Mouse (Mus musculus) thymus, adult 18-20 months (tissue): ENCODE measurements at regions not wholly inside any gene's neighbourhood (a gene's known extent, or its start where the extent isn't known, plus 50 kb on each side); places are given as distances from the start of the nearest gene placed in this dataset.

ENCODE experiments used
- DNase-seq, 2 experiments: peaks; one replicate each; pipeline ENCODE4 v3.0.0; 2022; ENCODE audit warnings: mixed read lengths in 2 of 2

DNA sequence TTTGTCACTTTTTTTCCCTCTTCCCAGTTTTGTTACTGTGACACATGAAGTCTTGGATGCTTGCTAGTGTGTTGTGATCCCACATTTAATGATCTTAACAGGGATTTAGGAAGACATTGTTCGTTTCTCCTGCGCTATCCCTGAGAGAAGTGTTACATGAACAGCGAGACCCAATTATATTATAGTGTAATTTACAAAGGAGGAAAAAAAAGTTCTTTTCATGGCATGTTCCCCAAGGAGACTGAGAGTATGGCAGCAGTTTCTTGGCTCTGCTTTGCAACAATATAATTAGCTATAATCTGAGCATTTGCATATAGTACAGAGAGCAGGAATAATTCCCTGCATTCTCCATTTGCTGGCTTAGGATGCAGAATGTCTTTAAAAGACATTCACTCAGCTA lies 168.6 kb downstream of the Insc start:
- DNase-seq: no peak

DNA sequence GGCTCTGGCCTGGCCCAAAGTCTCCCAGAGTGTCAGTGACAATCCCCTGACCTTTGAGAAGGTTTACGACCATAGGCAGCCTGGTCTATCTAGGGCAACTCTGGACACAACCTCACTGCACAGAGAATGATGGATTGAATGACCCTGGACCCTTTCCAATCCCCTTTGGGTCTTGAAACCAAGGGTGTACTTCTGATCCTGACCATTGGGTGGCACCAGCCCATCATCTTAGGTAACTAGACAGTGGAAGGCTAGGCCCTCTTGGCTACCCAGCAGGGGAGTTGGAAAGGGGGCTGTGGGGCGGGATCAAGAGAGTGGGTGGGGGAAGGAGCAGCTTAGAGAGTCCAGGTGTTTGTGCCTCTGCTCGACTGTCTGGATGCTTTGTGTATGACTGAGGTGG lies 178.7 kb downstream of the Insc start:
- peak; percentile 22 to 31 for DNase-seq

DNA sequence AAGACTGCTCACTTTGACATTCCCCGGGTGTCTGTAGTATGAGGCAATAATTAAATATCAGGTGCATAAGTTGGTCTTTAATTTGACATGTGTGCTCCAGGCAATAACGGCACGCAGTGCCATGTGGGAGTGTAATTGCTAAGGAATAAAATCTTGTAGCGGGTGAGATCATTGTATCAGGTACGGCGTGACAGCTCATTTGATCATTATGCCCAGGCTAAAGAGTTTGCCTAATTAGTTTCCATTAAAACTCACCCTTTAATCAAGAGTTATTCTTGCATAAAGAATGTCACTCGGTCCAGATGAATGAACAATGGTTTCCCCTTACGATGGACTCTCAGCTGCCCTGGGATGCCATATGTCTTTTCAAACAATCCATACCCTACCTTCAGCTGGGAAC lies 190.4 kb downstream of the Insc start:
- no peak for DNase-seq

DNA sequence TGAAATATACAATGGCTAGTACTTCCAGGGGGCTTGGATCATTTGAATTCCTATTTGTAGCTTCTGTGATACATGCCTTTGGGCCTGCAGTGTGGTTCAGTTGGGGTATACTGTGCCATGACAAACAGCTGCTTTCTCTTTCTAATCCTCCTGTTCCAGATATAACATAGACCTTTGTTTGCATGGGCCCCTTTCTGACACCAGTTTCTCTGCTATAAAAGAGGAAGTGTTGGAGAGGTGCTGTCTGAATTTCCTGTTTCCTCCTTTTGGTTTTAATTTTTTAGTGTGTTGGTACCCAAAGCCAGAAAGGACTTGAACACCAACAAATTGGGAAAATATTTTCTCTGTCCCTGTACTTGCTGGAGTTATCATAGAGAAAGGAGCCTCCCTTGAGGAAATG lies 207.3 kb downstream of the Insc start:
- DNase-seq: no peak

DNA sequence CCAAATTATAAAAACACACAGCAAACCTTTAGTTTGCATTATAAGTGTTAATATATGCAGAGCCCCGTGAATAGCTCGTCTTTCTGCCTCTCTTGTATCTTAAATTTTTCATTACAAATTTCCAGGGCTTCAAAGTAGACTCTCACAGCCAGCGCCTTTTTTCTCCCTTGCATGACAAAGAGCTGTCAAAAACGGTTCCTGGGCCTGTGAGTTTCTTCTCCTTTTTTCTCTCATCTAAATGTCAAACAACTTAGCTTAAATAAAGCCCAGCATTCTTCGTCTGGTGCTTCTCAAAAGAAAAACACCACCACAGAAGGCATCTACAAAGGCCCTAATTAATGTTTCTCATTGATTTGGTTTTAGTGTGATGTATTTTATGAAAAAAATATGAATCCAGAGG lies 219.7 kb downstream of the Insc start:
- no peak for DNase-seq

DNA sequence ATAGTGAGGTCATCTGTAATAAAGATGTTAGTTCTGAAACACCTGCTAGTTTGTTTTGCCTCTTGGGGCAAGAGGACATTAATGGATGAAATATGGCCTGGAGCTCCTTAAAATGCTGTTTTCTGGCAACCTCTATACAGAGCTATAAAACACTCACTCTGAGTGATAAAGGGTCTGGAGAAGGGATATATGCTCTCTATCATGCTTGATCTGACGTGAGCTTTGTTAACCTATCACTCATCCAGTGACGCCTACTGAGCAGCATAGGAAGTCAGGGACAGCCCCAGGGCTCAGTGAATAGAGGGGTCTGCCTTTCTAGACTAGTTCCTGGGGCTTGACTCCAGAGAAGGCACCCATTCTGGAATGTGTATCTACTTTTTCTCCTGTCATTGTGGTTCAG lies 222.4 kb downstream of the Insc start:
- no peak for DNase-seq

DNA sequence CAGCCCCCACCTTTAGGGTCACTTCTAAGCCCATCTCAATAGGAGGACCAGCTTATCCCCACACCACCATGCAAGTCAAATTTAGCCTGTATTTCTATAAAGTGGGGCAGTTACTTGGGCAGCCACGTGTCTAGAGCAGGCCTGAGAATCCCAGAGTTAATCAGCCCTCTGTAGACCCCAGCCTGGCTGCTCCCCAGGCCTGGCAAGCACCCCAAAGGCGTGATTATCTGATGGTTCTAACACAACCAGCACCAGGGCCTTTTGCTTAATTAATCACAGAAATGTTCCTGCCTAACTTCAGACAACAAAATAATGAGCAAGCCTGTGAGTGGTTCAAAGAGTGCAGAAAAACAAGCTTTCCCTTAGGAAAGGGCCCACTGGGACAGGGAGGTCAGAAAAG lies 243.0 kb downstream of the Insc start:
- DNase-seq: no peak

DNA sequence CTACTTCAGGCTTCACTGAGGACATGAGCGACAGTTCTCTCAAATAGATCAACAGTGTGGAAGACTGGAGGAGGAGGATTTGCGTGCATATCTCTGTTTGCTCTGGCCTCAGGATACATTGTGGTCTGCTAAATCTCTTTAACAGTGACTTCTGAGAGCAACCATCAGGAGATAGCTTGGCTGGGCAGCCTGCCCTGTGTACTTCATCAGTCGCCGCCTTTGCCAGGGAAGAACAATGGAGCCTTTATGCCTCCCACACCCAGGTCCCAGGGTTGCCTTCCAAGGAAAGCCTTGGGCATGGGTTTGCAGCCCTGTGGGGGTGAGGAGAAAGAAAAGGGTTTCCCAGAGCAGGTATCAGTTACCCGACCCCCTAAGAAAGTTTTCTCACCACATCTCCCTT lies 247.8 kb downstream of the Insc start:
- DNase-seq: no peak

DNA sequence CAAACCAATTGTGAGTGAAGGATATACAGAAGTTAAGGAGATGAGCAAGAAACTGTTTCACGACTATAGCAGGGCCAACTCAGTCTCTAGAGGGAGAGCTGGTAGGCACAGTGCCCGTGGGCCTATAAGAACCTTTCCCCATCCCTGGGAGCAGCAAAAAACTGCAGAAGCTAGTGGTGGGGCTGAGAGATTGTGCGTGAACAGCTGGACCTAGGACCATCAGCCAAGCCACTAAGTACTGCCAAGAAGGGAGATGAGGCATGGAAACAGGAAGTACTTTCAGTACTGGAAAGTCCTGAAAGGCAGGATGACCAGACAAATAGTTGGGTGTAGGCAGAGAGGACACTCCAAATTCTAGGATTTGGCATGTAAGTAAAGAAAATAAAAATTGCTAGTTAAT lies 248.9 kb downstream of the Insc start:
- DNase-seq: no peak

DNA sequence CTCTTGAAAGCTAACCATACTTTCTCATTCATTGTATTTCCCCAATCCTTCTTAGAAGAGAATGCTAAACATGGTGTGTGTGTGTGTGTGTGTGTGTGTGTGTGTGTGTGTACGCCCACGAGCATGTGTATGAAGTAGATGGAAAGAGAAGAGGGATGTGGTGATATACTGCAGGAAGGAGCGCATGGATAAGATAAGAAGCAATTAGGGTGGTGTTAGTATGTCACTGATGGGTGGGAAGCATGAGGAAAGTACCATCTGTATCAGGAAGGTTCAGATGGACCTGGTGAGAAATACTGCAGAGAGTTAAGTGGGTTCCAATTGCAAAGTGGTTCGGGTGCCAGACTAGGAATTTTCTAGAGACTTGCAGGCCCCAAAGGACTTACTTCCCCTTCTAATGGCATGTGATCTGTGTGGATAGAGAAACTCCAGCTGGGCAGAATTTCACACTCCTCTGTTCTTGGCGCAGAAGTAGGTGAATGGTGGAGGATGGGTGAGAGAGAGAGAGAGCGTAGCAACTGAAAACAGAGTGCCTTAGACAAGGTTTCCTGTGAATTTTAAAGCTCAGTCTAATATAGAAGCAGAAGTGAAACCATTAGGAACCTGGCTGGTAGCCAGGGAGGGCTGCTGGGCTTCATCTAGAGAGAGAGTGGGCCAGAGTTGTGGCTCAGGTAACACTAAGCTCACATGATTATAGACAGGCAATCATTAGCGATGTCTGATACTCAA lies 257.5 kb downstream of the Insc start:
- DNase-seq: no peak

DNA sequence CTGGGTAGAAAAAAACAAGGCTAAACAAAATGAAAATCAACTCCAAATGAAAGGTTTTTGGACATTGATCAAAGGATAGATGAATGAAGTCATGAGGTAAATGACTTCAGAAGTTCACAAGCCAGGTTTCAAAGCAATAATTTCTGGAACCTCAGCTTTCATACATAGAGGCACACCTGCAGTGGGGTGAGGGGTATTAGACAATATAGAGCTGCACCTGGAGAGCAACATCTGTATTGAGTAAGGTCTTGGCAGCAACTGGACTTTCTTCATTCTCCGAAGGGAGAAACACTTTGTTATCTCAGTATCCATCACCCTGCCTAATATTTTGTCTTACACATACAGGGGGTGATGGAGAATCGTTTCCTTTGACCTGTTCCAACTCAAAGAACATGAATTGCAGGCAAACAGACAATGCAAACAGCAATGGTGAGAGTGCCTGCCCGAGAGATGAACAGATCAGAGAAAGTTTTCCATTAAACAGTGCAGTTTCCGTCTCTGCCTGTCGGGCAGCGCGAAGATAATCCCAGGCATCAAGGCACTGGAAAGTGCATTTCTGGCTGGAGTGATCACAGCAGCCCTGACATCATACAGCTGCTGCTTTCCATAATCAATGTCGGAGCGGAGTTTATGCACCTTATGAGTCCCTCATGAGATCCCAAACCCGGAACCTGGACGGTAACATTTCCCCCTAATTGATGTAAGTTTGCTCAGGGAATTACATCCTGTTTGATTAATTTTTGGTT lies 270.9 kb downstream of the Insc start:
- DNase-seq: no peak

DNA sequence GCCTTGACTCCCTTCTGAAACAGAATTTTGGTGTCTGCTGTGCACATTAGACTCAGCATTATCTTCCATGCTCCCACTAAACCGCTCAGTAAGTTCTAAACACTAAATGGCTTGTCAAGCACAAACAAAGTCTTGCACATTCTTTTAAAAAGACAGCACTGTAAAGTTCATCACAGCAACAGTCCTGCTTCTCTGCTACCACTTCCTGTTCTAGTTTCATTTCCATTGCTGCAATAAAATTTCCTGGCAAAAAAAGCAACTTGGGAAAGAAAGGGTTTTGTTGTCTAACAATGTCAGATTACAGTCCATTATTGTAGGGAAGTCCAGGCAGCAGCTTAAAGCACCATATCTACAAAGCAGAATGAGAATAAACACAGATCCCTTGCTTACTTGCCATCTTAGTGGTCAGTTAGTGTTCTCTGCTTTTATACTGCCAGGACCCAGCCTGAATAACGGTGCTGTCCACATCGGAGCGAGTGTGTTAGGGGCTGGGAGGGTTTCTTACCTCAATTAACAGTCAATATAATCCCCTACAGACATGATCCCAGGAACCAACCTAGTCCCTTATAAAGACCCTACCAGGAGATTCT lies 276.0 kb downstream of the Insc start:
- no peak for DNase-seq

DNA sequence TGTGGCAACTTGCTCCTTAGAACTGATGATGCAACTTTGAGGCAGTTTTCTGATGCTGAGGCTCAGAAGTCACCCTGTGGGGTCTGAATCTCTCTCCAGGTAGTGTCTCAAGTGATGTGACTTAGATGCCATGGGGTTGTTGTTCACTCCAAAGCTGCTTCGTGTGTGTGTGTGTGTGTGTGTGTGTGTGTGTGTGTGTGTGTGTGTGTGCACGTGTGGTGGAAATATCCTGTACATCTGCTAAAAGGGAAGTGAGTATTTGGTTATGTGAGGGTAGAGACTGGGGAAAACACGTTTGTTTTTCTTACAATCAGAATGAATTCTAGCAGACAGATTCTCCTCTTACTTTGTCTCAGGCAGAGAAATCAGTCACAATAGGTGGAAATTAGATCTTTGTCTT lies 276.5 kb downstream of the Insc start:
- DNase-seq: no peak

DNA sequence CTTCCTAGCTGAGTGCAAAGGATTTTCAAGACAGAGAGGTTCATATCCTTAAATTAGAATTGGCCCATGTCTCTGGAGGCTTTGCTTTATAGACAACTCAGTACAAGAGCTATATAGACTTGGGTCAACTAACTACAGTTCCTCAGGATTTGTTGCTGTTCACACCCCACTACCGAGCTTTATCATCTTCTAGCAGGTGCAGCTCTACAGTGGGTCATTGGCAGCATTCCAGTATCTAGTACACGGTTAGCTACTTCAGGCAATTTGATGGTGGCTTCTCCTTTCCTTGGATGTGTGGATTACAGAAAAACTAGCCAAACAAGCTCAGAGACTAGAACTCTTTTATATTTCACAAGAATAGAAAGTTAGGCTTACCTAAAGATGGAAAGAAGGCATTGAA lies 282.3 kb downstream of the Insc start:
- no peak for DNase-seq

DNA sequence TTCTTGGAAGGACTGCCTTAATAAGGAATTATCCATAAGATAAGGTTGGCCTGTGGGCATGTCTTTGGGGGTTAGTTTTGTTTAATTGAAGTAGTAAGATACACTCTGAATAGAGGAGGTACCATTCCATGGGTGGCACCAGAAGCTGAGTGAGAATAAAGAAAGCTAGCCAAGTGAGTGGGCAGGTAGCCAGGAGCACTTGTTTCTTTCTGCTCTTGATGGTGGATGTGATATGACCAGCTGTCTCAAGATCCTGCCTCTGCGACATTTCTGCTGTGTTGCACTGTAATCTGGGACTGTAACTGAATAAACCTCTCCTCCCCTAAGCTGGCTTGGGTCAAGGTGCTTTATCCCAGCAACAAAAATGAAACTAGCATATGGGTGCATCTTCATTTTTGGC lies 284.2 kb downstream of the Insc start:
- DNase-seq: no peak

DNA sequence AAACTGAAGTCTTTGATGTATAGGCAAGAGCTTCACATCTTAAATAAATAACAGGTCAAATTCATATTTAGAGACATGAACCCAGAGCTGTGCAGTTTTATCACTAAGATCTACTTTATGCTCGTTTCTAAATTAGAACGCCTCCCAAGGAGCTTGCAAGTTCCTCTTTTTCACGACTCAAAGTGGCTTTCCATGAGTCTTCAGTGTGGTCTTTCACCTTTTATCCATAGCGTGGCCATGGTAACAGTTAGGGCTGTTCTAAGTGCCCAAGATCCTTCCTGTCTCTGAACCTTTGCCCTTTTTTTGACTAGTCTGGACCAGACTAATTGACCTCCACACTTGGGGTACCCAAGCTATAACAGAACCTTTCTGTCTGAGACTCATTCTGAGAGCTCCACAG lies 290.5 kb downstream of the Insc start:
- DNase-seq: no peak

DNA sequence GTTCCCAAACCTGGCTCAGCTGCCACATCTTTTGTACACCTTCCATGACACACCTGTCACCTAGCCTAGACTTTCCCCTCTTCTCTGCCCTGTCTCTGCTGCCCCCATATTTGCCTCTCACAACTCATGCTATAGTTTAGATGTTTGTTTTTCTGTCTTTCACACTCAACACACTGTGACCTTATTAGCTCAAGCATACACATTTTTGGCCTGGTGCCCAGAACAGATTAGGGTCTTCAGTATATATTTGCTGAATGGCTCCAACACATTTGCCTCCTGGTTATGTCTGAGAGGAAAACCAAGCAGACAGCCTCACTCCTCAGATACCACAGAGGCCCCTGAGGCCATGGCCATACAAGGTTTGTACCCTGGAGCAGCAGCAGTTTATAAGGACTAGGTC lies 312.0 kb downstream of the Insc start:
- DNase-seq: no peak

DNA sequence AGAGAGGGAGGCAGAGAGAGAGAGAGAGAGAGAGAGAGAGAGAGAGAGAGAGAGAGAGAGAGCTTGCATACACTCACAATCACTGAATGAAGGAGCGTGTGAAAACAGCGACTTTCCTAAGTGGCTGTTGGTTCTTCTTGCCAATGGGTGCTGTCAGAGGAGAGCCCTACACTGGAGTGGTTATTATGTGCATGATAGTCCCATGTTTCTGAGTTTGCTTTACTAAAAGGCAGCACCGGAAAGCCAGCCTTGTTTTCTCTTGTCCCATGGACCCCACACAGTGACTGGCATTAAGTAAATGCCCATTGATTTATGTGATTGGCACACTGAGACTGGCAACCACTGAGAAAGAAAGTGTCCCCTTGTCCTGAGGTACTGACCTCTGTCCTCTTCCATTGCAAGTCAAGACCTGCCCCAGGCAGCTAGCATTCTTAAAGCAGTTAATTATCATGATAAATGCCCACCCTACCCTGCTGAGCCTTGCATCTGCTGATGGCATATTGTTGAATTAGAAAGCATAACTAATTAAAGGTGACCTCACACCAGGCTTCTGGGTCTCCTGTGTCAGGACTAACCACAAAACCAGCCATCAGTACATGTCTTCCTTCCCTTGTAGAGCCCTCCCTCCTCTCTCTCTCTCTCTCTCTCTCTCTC lies 313.6 kb downstream of the Insc start:
- DNase-seq: no peak

DNA sequence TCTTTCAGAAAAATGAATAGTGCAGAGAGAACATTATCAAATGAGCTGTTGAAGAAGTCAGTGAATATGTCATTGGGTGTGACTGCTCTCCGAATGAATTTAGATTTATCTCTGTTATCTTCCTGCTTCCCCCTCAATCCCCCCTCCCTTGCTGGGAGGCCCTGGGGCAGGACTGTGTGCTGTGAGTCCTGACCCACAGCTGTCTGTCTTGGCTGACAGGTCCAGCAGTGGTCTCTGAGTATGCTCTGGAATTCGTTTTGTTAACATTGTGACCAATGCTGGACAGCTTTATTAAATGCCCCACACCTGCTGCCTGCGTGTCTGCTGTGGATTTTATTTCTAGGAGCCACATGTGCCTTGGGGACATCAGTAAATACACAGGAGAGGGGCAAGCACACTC lies 314.2 kb downstream of the Insc start:
- DNase-seq: no peak

DNA sequence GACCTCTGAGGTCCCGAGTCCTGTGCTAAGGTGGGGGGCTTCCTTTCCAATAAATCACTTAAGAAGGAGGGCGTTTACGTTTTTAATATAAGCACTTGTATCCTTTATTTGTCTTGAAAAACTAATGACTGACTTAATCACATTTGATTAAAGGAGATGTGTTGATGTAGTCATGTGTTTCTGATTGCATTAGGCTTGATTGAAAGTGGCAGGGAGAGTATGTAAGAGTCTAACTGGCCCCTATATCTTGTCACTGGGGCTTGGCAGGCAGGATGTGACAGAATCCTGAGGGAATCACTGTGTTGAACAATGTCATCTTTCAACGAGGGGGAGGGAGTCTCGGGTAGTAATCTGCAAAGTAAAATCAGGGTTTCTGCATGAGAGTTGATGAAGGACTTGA lies 316.7 kb downstream of the Insc start:
- DNase-seq: no peak

DNA sequence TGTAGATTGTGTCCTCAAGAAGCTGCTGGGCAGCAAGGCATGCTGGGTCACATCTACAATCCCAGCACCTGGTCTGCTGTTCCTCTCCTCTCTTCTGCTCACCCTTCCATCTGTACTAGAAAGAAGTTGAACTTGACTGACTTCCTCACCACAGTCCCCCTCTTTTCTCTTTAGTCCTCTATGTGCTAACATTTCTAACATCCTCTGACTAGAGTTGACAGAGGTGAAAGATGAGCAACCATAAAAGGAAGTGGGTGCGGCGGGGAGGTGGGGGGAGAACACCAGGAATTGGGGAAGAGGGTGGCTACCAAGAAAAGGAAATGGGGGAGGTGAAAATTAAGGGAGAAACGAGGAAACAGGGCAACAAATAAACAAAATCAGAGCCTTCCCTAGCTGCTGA lies 319.3 kb downstream of the Insc start:
- no peak for DNase-seq

DNA sequence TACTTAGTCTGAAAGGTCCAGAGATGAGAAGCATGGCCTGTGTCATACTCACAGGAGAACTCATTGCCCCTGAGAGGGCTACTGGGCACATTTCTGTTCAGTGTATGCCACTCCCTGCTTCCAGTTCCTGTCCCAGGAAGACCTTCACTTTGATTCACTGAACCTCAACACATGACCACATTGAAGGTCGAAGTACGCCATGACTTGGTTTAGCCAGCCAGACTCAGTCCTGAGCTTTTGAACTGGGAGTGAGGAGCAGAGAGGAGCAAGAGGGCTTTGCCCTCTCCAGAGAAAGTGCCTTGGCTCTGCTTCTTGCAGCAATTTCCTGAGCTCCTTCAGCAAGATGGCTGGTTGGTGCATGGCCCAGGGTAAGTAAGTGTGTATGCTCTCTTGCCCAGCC lies 324.1 kb downstream of the Insc start:
- no peak for DNase-seq

DNA sequence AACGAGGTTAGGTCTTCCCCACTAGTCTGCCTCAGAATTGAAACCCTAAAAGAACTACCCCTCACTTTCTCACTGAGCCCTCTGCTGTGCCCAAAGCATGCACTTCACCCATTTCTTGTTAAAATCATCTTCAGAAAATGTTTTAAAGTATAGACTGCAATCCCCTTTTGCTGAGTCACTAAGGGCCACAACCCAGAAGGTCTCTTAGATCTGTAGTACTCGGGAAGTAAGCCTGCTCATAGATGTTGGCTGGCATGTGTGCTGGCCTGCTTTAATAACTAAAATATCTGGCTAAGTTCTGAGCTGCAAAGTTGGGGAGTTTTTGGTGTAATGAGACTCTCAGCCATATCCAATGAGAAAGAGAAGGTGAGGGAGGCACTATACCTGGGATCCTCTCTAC lies 329.9 kb downstream of the Insc start:
- no peak for DNase-seq

DNA sequence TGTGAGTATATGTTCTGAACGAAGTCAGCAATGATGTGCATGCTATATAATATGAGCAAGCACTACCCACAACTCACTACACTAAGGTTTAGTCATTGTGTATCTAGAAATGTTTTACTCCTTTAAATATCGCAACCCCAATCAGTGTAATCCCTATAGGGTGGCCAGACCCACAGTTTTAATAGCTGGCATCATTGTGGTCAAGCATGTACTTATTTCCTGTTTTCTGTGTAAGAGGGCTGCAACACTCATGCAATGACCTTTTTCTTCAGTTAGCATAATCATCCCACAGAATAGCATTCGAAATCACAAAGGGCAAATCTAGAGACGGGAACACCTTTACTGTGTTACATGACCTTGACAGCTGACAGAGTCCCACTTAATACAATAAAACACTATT lies 333.3 kb downstream of the Insc start:
- DNase-seq: no peak
